Mouse (Mus musculus) adrenal gland, postnatal 4 days (tissue): ENCODE results near the gene Erbb2. TPM values are rescaled to one million over a fixed set of nuclear protein-coding genes. Genes with fewer than 3 reads are reported as not detected.

Source experiments
- DNase-seq, 2 experiments: peaks; one replicate each; pipeline ENCODE4 v3.0.0; 2021 to 2022; ENCODE audit warnings: low spot score in 2 of 2, mixed read lengths in 2 of 2
- total RNA-seq, 2 experiments: library from RNA; stranded (reverse); gene quantifications; 2 replicates each; pipeline ENCODE4 v1.2.3; 2021

The Erbb2 gene
- total RNA-seq, 2 experiments from 2014 or later = 10.8 to 19.4 TPM

GRCm38 (mm10) chr11:98414162-98414561, 1.9 kb downstream of the Erbb2 start:
- DNase-seq = no peak

GRCm38 (mm10) chr11:98417074-98417473, 4.8 kb downstream of the Erbb2 start:
- no peak for DNase-seq

- no peak for DNase-seq
These were observed 6.0 kb downstream of the Erbb2 start for GRCm38 (mm10) chr11:98418273-98418672.

GRCm38 (mm10) chr11:98418939-98419547, 6.8 kb downstream of the Erbb2 start:
- no peak for DNase-seq

- no peak for DNase-seq
These were observed 14.3 kb downstream of the Erbb2 start for GRCm38 (mm10) chr11:98426592-98426991.

- no peak for DNase-seq
These were observed 16.2 kb downstream of the Erbb2 start for GRCm38 (mm10) chr11:98428436-98428835.

GRCm38 (mm10) chr11:98431743-98432502, 19.7 kb downstream of the Erbb2 start:
- no peak for DNase-seq

- DNase-seq = no peak
These were observed 23.5 kb downstream of the Erbb2 start for GRCm38 (mm10) chr11:98435723-98436122.

- DNase-seq = no peak
These were observed 25.2 kb downstream of the Erbb2 start for GRCm38 (mm10) chr11:98437441-98437840.

GRCm38 (mm10) chr11:98438331-98439158, 26.3 kb downstream of the Erbb2 start, which contains the start of gene Mien1:
TSS of gene Mien1 (minus strand) at chr11:98438991.
- peak; percentile 92 to 98 for DNase-seq

GRCm38 (mm10) chr11:98443688-98444087, 31.4 kb downstream of the Erbb2 start:
- DNase-seq = no peak

- no peak for DNase-seq
These were observed 33.0 kb downstream of the Erbb2 start for GRCm38 (mm10) chr11:98445238-98445637.

- DNase-seq = no peak
These were observed 33.4 kb downstream of the Erbb2 start for GRCm38 (mm10) chr11:98445679-98446078.

- no peak for DNase-seq
These were observed 33.9 kb downstream of the Erbb2 start, which contains the start of gene Grb7 for GRCm38 (mm10) chr11:98446213-98446561. TSS of gene Grb7 (plus strand) at chr11:98446394.

- DNase-seq = no peak
These were observed 34.5 kb downstream of the Erbb2 start for GRCm38 (mm10) chr11:98446562-98447474.

GRCm38 (mm10) chr11:98447475-98447834, 35.2 kb downstream of the Erbb2 start:
- no peak for DNase-seq

GRCm38 (mm10) chr11:98448191-98448790, 36.0 kb downstream of the Erbb2 start:
- no peak for DNase-seq

- DNase-seq = no peak
These were observed 37.1 kb downstream of the Erbb2 start for GRCm38 (mm10) chr11:98449419-98449818.

- DNase-seq = no peak
These were observed 37.9 kb downstream of the Erbb2 start for GRCm38 (mm10) chr11:98449921-98450771.
